Comparison of ENCODE assay signal across 24 mouse cellular contexts in genomic region chrX:86374239-86374638, GRCm38 (mm10).
"Had no signal": no experiment of that assay in that cellular context is flagged by ENCODE, and none has a peak within 500 bp of the region (broad histone marks: within the 10 kb centered on the region; RNA-seq: fewer than 3 reads in every experiment).

No protein-coding gene starts in this region.

- H3K9me3 ChIP-seq: limb, embryonic 10.5 days; limb, embryonic 13.5 days; liver, embryonic 12.5 days; liver, embryonic 15.5 days; midbrain, embryonic 12.5 days; midbrain, embryonic 15.5 days; neural tube, embryonic 12.5 days; neural tube, embryonic 15.5 days had no signal

- ATAC-seq: liver, embryonic 12.5 days; midbrain, embryonic 15.5 days had no signal

- H3K4me1 ChIP-seq: limb, embryonic 10.5 days; limb, embryonic 13.5 days; liver, embryonic 12.5 days; liver, embryonic 15.5 days; midbrain, embryonic 12.5 days; midbrain, embryonic 15.5 days; neural tube, embryonic 12.5 days; neural tube, embryonic 15.5 days had no signal

- H3K36me3 ChIP-seq: limb, embryonic 10.5 days; limb, embryonic 13.5 days; liver, embryonic 12.5 days; liver, embryonic 15.5 days; midbrain, embryonic 12.5 days; midbrain, embryonic 15.5 days; neural tube, embryonic 12.5 days; neural tube, embryonic 15.5 days had no signal

- H3K9ac ChIP-seq: limb, embryonic 13.5 days; liver, embryonic 12.5 days; liver, embryonic 15.5 days; midbrain, embryonic 12.5 days; midbrain, embryonic 15.5 days; neural tube, embryonic 12.5 days; neural tube, embryonic 15.5 days had no signal

- H3K27me3 ChIP-seq: limb, embryonic 13.5 days; liver, embryonic 12.5 days; liver, embryonic 15.5 days; midbrain, embryonic 12.5 days; midbrain, embryonic 15.5 days; neural tube, embryonic 12.5 days; neural tube, embryonic 15.5 days had no signal

- DNase-seq: kidney, adult 8-10 months; kidney, postnatal 25 days; layer of hippocampus, adult 9-11 months; liver; lung, adult 2 months; lung, postnatal 14 days; right cerebral cortex, adult 18-20 months; right cerebral cortex, postnatal 14 days; right cerebral cortex, postnatal 4 days; thymus, adult 2 months; thymus, postnatal 14 days; thymus, postnatal 4 days had no signal

- H3K27ac ChIP-seq: kidney, postnatal 0 days; layer of hippocampus, adult 2 months; limb, embryonic 10.5 days; limb, embryonic 13.5 days; liver, embryonic 12.5 days; liver, embryonic 15.5 days; macrophage; midbrain, embryonic 12.5 days; midbrain, embryonic 15.5 days; neural tube, embryonic 12.5 days; neural tube, embryonic 15.5 days; stomach, postnatal 0 days had no signal

- H3K4me3 ChIP-seq: layer of hippocampus, adult 2 months; limb, embryonic 10.5 days; limb, embryonic 13.5 days; liver, embryonic 12.5 days; liver, embryonic 15.5 days; midbrain, embryonic 12.5 days; midbrain, embryonic 15.5 days; neural tube, embryonic 12.5 days; neural tube, embryonic 15.5 days had no signal
